Mouse (Mus musculus) left cerebral cortex, postnatal 25 days (tissue): ENCODE data around the gene Ddit4. TPM values are rescaled to one million over a fixed set of nuclear protein-coding genes. Genes with fewer than 3 reads are reported as not detected.

Source experiments
- DNase-seq, 2 experiments: peaks; one replicate each; pipeline ENCODE4 v3.0.0; 2022; ENCODE audit warnings: low spot score in 2 of 2, mixed read lengths in 1 of 2
- intact Hi-C: fragments of 180-260 bp; cut with DNase I; formaldehyde crosslinking; loops from one replicate; pipeline ENCODE4 v1.15.1; 2025
- total RNA-seq, 2 experiments: library from RNA; stranded (reverse); gene quantifications; 2 replicates each; pipeline ENCODE4 v1.2.3; 2021

Gene Ddit4
- total RNA-seq, 2 experiments from 2014 or later = 40.8 to 42.6 TPM

DNA sequence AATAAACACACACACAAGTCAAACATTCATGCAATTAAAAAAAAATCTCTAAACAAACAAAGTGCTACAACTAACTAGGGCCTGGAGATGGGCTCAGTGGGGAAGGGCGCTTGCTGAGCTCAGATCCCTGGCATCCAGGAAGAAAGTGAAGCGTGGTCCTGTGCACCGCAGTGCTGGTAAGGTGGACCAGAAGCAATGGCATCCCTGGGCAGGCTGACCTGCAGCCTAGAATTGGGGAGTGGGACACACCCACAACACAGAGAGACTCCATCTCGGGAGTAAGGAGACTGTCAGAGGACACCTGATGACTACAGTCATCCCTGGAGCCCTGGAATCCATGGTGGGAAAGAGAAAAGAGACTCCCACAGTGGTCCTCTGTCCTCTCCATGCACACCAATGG, 21.8 kb upstream of the Ddit4 start:
- intact Hi-C loops = no loop called here

GRCm38 (mm10) chr10:59972999-59973398, 21.4 kb upstream of the Ddit4 start:
- no peak for DNase-seq
- intact Hi-C loops = no loop called here

More for the DNA sequence above, 21.8 kb upstream of the Ddit4 start:
- DNase-seq = no peak

GRCm38 (mm10) chr10:59972534-59972933, 20.9 kb upstream of the Ddit4 start:
- intact Hi-C loops = no loop called here
- no peak for DNase-seq

DNA sequence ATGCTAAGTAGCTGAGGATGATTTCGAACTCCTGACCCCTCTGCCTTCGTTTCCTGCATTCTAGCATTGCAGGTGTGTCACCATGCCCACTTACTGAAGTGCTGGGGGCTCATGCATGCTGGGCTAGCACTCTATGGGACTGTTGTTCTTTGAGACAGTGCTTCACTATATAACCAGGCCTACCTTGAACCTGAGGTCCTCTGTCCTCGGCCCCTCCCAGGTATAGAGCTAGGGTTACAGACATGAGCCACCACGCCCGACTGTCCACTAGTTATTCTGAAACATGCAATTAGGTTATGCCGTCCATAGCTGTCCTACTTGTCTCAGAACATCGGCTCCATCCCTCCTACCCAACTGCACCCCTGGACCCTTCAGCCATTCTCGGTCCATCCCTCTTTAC, 20.2 kb upstream of the Ddit4 start:
- intact Hi-C loops = no loop called here
- DNase-seq = no peak

- intact Hi-C loops = loop anchor here (1.0 kb wide), 1 partner anchor 18 kb away; no protein-coding TSS in a partner anchor
- DNase-seq = no peak
Observed at GRCm38 (mm10) chr10:59970450-59971062, 18.9 kb upstream of the Ddit4 start.

DNA sequence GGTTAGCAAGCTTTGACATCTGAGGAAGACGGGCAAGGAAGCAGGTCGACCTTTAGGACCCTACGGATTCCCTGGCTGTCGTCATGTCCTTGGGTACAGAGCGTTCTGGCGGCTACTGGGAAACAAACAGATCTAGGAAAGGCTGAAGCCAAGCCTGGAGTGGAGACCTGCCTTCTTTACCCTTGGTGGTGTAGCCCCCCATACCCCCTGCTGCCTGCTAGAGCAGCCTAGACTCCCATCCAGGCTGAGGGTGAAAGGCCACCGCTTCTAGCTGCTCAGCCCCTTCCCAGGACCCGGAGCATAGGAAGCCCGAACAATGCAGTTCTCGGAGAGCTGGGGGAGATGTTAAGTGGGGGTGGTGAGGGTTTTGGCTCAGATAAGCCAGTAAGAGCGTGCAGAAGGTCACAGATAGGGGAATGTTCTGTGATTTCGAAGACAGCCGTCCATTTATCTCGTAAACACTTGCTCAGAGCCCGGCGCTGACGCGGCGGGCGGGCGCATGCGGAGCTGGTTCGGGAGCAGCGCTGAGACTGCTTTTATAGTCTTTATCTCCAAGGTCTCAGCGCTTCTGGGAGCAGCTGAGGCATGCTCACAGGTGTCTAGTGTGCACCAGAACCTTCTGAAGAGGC, 18.3 kb upstream of the Ddit4 start:
- intact Hi-C loops = loop anchor here (1.0 kb wide), 1 partner anchor 18 kb away; no protein-coding TSS in a partner anchor
- DNase-seq = peak; percentile 75 to 79

DNA sequence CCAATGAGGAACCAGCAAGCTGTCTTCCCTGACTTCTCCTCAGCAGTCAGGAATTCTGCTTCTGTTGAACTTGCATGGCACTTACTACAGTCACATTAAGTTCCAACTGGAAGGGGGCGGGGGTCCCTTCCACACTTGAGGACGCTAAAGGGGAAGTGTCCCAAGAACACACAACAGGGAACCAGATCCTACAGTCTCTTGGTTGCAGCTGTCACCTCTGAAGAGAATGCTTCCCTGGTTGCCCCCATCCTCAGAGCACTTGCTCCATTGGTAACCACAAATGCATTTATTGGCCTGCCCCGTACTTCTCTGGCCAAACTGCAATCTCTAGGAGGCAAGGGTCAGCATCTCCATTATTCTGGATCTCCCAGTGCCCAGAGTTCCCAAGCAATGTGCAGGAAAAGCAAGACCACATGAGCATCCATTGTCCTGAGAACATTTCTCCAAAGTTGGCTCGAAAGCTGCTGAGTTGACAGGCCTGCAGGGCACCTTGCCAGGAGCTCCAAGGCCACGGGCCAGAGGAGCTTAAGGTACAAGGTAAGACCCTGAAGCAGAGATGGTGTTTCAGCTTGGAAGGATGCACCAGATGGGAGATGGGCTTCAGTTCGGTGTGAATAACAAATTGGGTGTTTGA, 15.8 kb upstream of the Ddit4 start:
- no peak for DNase-seq
- intact Hi-C loops = no loop called here

GRCm38 (mm10) chr10:59966743-59967142, 15.1 kb upstream of the Ddit4 start:
- intact Hi-C loops = no loop called here

GRCm38 (mm10) chr10:59965788-59966187, 14.2 kb upstream of the Ddit4 start:
- intact Hi-C loops = no loop called here
- no peak for DNase-seq

More at GRCm38 (mm10) chr10:59966743-59967142, 15.1 kb upstream of the Ddit4 start:
- DNase-seq = no peak

DNA sequence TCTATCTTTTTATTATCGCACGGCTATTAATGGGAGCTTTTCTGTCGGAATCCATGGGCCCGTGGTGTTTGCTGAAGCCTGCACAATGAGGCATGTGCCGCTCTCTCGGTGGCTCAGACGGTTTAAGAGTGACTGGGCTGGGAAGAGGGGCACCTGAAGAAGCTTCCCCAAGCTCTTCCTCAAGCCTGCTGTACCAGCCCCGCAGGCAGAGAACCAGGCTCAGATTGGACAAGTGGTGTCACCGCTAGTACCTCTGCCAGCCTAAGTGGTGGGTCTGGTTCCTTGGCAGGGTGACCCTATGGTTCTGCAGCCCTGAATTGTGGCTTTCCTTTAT, 13.7 kb upstream of the Ddit4 start:
- intact Hi-C loops = no loop called here
- no peak for DNase-seq

DNA sequence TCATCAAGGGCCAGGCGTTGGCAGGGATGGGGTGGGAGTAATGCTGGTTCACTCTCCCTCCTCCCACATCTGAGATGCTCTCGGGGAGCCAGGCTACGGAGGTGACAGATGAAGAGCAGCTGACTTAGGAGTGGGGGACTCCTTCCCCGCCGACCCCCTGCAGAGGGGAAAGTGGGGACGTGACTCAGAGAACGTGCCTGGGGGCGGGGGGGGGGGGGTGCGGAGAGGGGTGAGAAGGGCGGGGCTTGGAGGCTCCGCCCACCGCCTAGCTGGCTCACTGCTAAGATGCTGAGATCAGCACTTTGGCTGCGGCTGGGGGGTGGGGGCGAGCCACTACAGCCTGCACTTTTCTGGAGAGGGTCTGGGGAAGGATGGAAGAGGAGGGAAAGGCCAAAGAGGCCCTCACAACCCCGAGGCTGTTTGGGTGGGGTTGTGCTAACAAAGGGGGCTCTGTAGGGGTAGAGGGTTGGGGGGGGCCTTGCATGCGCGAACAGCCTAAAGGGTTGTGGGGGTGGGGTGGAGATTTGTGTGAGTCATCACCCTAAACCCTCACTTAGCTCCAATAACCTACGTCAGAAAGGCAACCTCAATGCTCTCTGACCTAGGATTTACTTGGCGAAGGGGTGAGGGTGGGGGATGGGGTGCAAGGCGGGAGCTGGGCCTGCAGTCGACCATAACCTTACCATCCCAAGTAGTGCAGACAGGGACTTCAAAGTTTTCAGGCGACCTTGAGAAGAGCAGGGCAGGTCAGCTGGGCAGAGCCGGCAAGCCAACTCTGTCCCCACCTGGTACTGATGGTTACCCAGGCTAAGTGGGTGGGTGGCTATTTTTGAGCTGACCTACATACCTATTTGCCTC, 13.1 kb upstream of the Ddit4 start:
- no peak for DNase-seq
- intact Hi-C loops = no loop called here

DNA sequence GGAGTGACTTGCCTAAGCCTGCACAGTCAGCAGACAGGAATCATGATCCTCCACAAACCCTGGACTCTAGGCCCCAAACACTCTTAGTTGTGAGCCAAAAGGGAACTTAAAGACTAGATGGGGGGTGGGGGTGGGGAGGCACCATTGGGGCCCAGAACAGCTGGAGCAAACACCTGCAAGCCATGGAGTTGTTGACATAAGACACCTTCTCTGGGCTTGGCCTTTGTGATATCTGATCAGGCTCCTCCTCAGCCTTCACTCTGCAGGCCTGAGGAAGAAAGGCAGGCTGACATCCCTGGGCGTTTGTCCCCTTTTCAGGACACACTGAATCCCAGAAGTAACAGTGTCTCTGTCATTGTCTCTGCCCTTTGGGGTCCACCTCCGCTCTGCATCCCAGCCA, 12.0 kb upstream of the Ddit4 start:
- no peak for DNase-seq
- intact Hi-C loops = no loop called here

DNA sequence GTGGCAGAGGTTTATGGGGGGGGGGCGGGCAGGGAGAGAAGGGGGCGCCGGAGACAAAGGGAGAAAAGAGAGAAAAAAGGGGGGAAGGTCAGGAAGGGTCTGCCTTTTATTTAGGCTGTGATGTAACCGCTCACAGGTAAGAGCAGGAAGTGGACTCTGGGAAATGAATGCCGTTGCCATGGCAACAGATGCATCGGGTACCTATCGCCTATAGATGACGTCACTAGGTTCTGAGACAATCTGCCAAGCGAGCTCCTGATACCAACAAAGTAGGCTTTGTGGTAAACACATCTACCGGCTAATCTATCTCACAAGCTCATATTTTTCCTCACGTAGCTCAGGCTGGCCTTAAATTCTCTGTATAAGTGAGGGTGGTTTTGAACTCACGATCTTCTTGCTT, 7.9 kb upstream of the Ddit4 start:
- intact Hi-C loops = no loop called here
- DNase-seq = no peak

DNA sequence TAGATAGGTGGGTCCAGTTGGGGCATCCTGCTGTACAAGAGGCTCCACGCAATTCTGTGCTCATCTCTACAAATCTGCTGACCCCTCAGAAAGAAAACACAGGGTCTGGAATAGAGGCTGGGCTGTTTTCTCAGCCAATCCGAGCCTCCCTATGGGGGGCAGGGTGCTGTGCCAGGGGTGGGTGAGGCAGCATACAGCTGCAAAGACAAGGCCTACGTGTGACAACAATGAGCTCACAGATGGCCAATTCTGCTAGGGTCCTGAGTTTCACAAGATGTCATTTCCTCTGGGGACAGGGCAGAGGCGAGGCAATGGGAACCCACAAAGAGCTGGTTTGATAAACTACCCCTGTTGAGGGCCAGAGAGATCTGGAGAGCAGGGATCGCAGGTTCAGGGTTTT, 6.8 kb upstream of the Ddit4 start:
- peak in 1 of 2 experiments; percentile 33 for DNase-seq
- intact Hi-C loops = no loop called here

GRCm38 (mm10) chr10:59957171-59958149, 5.8 kb upstream of the Ddit4 start:
- intact Hi-C loops = no loop called here
- DNase-seq = peak in 1 of 2 experiments; percentile 49

- DNase-seq = peak in 1 of 2 experiments; percentile 67
- intact Hi-C loops = no loop called here
Observed at GRCm38 (mm10) chr10:59956681-59957080, 5.0 kb upstream of the Ddit4 start.

GRCm38 (mm10) chr10:59953564-59954039, 2.0 kb upstream of the Ddit4 start:
- intact Hi-C loops = loop anchor here (2.0 kb wide), 1 partner anchor 49 kb away; the partner anchor contains the start of genes Anapc16 and Ascc1
- no peak for DNase-seq

DNA sequence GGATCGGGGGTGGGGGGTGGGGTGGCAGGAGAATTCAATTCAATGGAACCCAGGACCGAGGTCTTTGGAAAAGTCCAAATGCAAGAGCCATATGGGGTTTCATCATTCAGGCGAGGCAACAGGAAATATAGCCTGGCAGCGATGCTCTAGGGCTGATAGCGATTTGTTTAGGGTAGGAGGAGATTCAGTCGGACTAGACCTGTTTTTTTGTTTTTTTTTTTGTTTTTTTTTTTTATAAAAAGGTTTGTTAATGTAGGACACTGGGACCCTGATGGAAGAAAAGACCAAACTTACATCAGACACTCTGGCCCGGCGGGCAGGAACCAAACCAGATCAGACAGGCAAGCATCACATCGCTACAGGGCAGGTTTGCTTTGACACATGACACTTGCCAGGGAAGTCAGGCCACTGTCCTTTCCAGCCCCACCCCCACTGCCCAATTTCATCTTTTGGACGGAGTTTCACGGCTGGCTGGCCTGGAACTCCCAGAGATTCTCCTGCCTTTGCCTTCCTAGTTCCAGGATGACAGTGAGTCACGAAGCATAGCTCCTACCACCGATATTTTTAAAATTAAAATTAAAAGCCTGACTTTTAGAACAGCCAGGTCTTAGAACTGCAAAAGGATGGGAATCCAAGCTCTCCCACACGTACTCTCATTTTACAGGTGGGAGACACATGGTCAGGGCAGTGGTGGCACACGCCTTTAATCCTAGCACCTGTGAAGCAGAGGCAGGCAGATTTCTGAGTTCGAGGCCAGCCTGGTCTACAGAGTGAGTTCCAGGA, 1.3 kb upstream of the Ddit4 start:
- DNase-seq = no peak
- intact Hi-C loops = loop anchor here (1.0 to 2.0 kb wide), 2 partner anchors 17 to 50 kb away; partner anchors contain the start of genes Anapc16 and Ascc1
